Mouse (Mus musculus) Muller cell, postnatal 12 days (primary cell): ENCODE measurements around the gene Bcl2l11.
A peak's percentile ranks its signal among the peaks of the same experiment; 100 is the strongest.

ENCODE experiments used
- DNase-seq: peaks from one replicate; pipeline ENCODE4 v3.0.0-alpha.2; 2015; ENCODE audit errors: inconsistent ontology term

Bcl2l11 gene

GRCm38 (mm10) chr2:128139781-128140180, 13.9 kb downstream of the Bcl2l11 start:
- peak; percentile 78 for DNase-seq

- DNase-seq: no peak
These were observed 14.3 kb downstream of the Bcl2l11 start for GRCm38 (mm10) chr2:128140183-128140582.

- no peak for DNase-seq
These were observed 18.2 kb downstream of the Bcl2l11 start for GRCm38 (mm10) chr2:128143992-128144391.

GRCm38 (mm10) chr2:128145433-128145832, 19.6 kb downstream of the Bcl2l11 start:
- no peak for DNase-seq

- no peak for DNase-seq
These were observed 23.8 kb downstream of the Bcl2l11 start for GRCm38 (mm10) chr2:128149596-128149995.

- no peak for DNase-seq
These were observed 26.4 kb downstream of the Bcl2l11 start for GRCm38 (mm10) chr2:128152211-128152610.

- no peak for DNase-seq
These were observed 27.2 kb downstream of the Bcl2l11 start for GRCm38 (mm10) chr2:128152845-128153550.

GRCm38 (mm10) chr2:128153551-128153910, 27.7 kb downstream of the Bcl2l11 start:
- DNase-seq: no peak

GRCm38 (mm10) chr2:128155412-128156066, 29.7 kb downstream of the Bcl2l11 start:
- DNase-seq: no peak

GRCm38 (mm10) chr2:128156067-128156462, 30.2 kb downstream of the Bcl2l11 start:
- no peak for DNase-seq

GRCm38 (mm10) chr2:128156557-128157412, 30.9 kb downstream of the Bcl2l11 start:
- DNase-seq: no peak

- DNase-seq: no peak
These were observed 33.0 kb downstream of the Bcl2l11 start for GRCm38 (mm10) chr2:128158734-128159410.

- DNase-seq: no peak
These were observed 33.8 kb downstream of the Bcl2l11 start for GRCm38 (mm10) chr2:128159619-128160125.

- no peak for DNase-seq
These were observed 37.3 kb downstream of the Bcl2l11 start for GRCm38 (mm10) chr2:128163177-128163576.

GRCm38 (mm10) chr2:128166623-128167423, 41.0 kb downstream of the Bcl2l11 start:
- DNase-seq: peak; percentile 70

GRCm38 (mm10) chr2:128167930-128168329, 42.1 kb downstream of the Bcl2l11 start:
- DNase-seq: no peak

- no peak for DNase-seq
These were observed 43.6 kb downstream of the Bcl2l11 start for GRCm38 (mm10) chr2:128169486-128169885.

- DNase-seq: no peak
These were observed 44.1 kb downstream of the Bcl2l11 start for GRCm38 (mm10) chr2:128169972-128170371.

- no peak for DNase-seq
These were observed 44.8 kb downstream of the Bcl2l11 start for GRCm38 (mm10) chr2:128170614-128171013.

GRCm38 (mm10) chr2:128172266-128172665, 46.4 kb downstream of the Bcl2l11 start:
- peak; percentile 51 for DNase-seq

GRCm38 (mm10) chr2:128174176-128174575, 48.3 kb downstream of the Bcl2l11 start:
- no peak for DNase-seq
